Mouse (Mus musculus) frontal cortex, adult (tissue): ENCODE data around the gene Sike1.

ENCODE experiments used
- ATAC-seq: cut with Nextera tagmentation; 2 replicates; pipeline ENCODE4 v1.9.2; 2017; ENCODE audit warnings: mild to moderate bottlenecking, moderate library complexity, mixed read lengths; ENCODE audit not compliant: low TSS enrichment

Sike1 gene

GRCm38 (mm10) chr3:103026174-103026573, 30.7 kb downstream of the Sike1 start:
- no peak for ATAC-seq

DNA sequence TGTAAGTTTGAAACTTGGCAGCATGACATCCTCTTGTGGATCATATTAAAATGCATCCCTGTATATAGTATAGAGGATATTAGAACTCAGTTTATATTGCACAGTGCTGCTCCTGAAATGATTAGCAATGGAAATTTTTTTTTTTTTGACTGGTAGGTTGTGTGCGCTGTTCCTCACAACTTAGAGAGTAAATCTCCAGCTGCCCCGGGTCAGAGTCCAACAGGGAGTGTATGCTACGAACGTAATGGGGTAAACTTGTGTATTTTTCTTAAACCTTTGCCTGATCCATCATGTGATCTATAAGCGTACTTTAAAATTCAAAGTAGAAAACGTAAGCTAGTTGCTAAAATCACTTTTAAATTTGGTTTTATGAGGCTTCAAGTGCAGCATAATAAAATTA, 44.8 kb downstream of the Sike1 start:
- ATAC-seq: no peak

- ATAC-seq: no peak
Measured at GRCm38 (mm10) chr3:103040861-103041379, 45.4 kb downstream of the Sike1 start.

DNA sequence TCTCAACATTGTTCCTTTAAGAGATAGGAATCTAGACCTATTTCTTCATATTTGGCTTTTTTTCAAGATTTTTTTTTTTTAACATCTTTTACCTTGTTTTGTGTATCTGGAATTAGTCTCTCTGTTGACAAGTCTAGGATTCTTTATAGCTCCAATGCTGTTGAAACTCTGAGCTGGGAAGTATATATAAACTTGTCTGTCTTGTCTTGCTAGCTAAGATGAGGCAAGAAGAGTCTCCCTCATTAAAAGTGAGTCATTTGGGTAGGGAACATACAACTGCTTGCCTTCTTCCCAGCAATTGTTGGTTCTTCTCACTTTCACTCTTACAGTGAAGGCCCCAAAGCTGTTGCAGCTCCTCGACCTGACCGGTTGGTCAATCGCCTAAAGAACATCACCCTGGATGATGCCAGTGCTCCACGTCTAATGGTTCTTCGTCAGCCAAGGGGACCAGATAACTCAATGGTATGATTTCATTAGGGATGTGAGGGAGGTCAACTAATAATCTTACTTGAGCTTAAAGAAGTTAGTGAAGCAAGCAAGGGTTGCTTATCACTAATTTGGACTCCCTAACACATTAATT, 60.6 kb downstream of the Sike1 start:
- ATAC-seq: no peak

GRCm38 (mm10) chr3:103057752-103058151, 62.2 kb downstream of the Sike1 start:
- ATAC-seq: no peak
